Mouse (Mus musculus) liver, adult 2 months (tissue): ENCODE results near the gene Ins2. TPM values are rescaled to one million over a fixed set of nuclear protein-coding genes. Genes with fewer than 3 reads are reported as not detected.

Source experiments
- DNase-seq: peaks from one replicate; pipeline ENCODE4 v3.0.0-alpha.2; 2011; ENCODE audit warnings: low read depth, low spot score; ENCODE audit errors: extremely low read depth
- H3K27ac ChIP-seq: fragments of 200-500 bp; replicated peaks from 2 replicates; pipeline ENCODE4 v1.5.1; 2012; ENCODE audit warnings: low read depth, mild to moderate bottlenecking, control low read depth, inconsistent platforms, low read length; ENCODE audit not compliant: insufficient read depth
- H3K27me3 ChIP-seq: fragments of 200-500 bp; 2 replicates; pipeline ENCODE4 v1.6.1; 2012; ENCODE audit warnings: mild to moderate bottlenecking, moderate library complexity, low read length, inconsistent platforms; ENCODE audit not compliant: control insufficient read depth, insufficient read depth
- H3K36me3 ChIP-seq: fragments of 200-500 bp; 2 replicates; pipeline ENCODE4 v1.6.1; 2012; ENCODE audit warnings: low read length, inconsistent platforms; ENCODE audit not compliant: control insufficient read depth, insufficient read depth
- H3K4me1 ChIP-seq: fragments of 200-500 bp; 2 replicates; pipeline ENCODE4 v1.6.1; 2011; ENCODE audit warnings: low read length; ENCODE audit not compliant: control insufficient read depth, insufficient read depth
- H3K4me3 ChIP-seq: fragments of 200-500 bp; 2 replicates; pipeline ENCODE4 v1.5.1; 2011; ENCODE audit warnings: low read depth, mild to moderate bottlenecking, control low read depth, low read length, moderate library complexity; ENCODE audit not compliant: insufficient read depth
- H3K79me2 ChIP-seq: fragments of 200-500 bp; 2 replicates; pipeline ENCODE4 v1.6.1; 2012; ENCODE audit warnings: inconsistent platforms, mild to moderate bottlenecking, low read length, moderate library complexity; ENCODE audit not compliant: control insufficient read depth, insufficient read depth
- H3K9ac ChIP-seq: fragments of 200-500 bp; 2 replicates; pipeline ENCODE4 v1.6.1; 2012; ENCODE audit warnings: low read depth, mild to moderate bottlenecking, control low read depth, inconsistent platforms, low read length
- CTCF ChIP-seq: fragments of 200-500 bp; IDR thresholded peaks from 2 replicates; pipeline ENCODE4 v1.5.1; 2011; ENCODE audit warnings: low read depth, low read length, control low read depth
- POLR2A ChIP-seq: fragments of 200-500 bp; IDR thresholded peaks from 2 replicates; pipeline ENCODE4 v1.6.1; 2011; ENCODE audit warnings: low read length, control low read depth; ENCODE audit not compliant: insufficient read depth; ENCODE audit errors: extremely low read depth
- WGBS: fragments of 180-500 bp; shearing (Covaris S2); methylation state at CpG from one replicate; pipeline ENCODE4 v1.1.7; 2018; 5-methylcytosine and 5-hydroxymethylcytosine counted together
- polyA plus RNA-seq: library from polyadenylated mRNA; depleted of rRNA; stranded (reverse); fragments of >200 nt; gene quantifications from 2 replicates; pipeline ENCODE4 v1.2.3, GENCODE M21; 2012
- total RNA-seq: library from RNA; depleted of rRNA; stranded (reverse); fragments of >200 nt; gene quantifications from 2 replicates; pipeline ENCODE4 v1.2.3, GENCODE M21; 2014

Gene Ins2
- total and polyA plus RNA-seq, 2 experiments = not detected

DNA sequence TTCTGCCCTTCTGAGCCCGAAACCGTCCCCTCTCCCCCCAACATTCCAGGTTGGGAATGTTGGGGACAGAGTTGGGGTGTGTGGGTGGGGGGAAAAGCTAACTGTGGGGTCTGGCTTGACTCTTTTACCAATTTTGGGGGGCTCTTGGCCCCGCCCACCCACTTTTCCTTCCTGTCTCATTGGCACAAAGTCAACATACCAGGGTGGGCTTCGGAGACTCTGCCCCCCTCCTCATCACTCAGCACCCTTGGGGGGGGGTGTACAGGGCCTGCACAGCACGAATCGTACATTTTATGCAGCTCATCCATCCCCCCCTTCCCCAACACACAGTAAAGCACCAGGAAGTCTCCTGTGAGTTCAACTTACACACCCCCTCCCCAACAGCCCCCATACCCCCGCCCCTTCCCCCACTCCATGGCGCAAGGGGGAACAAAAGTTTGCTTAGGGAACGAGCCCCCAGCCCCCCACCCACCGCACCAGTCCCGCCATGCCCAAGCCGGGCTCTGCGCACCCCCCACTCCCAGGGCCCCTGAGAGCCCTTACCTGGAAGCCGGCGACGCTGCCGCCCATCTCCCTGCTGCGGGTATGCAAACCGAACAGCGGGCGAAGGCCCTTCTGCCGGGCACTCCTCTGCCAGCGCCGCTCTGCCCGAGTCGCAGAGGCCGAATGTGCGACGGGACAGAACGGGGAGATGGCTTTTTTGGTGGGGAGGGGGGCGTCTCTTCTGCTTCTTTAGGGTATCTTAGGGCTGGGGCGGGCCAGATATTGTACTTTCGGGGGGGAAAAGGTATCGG, 85.2 kb downstream of the Ins2 start:
- WGBS = 3% methylated on average over 31 of the region's 34 CpGs
- Histone ChIP-seq H3K9ac (no peak overlapping the region), H3K4me3 (no peak overlapping the region), H3K4me1 (peaks cover 1% of the 10 kb centered on the region; the same call in 1 of the 2 replicates), H3K36me3 (no peaks in the 10 kb centered on the region), H3K27ac (no peak overlapping the region), H3K79me2 (no peaks in the 10 kb centered on the region), H3K27me3 (peaks cover 48% of the 10 kb centered on the region)
- no peak for DNase-seq
- TF ChIP-seq CTCF (no peak), POLR2A (no peak)

GRCm38 (mm10) chr7:142657341-142657791, 85.8 kb downstream of the Ins2 start:
- Histone ChIP-seq H3K4me1 (peaks cover 1% of the 10 kb centered on the region; the same call in 1 of the 2 replicates), H3K79me2 (no peaks in the 10 kb centered on the region), H3K4me3 (no peak overlapping the region), H3K27ac (no peak overlapping the region), H3K36me3 (no peaks in the 10 kb centered on the region), H3K9ac (no peak overlapping the region), H3K27me3 (peaks cover 48% of the 10 kb centered on the region)
- TF ChIP-seq POLR2A = no peak
- no peak for TF ChIP-seq CTCF
- DNase-seq = no peak
- WGBS = 7% methylated on average over 9 of the region's 9 CpGs

DNA sequence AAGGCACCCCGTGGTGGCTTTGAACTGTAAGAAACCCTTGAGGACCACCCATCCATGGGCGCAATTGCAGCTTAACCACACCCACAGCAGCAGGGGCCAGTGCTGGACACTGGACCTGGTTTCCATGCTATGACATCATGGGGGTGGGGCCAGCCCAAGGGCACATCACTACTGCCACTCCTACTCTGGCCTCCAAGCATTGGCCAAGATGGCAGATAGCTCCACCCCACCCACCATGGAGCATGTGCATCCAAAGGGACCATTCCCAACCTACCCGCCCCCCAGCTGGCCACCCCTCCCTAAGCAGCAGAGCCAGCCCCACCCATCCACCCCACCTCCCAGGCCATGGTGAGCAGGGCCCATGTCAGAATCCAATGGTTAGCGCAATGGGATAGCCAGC, 87.1 kb downstream of the Ins2 start:
- Histone ChIP-seq H3K36me3 (no peaks in the 10 kb centered on the region), H3K27me3 (peaks cover 48% of the 10 kb centered on the region), H3K9ac (no peak overlapping the region), H3K27ac (no peak overlapping the region), H3K4me1 (no peaks in the 10 kb centered on the region), H3K4me3 (no peak overlapping the region), H3K79me2 (no peaks in the 10 kb centered on the region)
- no peak for DNase-seq
- WGBS = 44% methylated on average over 4 of the region's 4 CpGs
- TF ChIP-seq POLR2A (no peak), CTCF (no peak)

DNA sequence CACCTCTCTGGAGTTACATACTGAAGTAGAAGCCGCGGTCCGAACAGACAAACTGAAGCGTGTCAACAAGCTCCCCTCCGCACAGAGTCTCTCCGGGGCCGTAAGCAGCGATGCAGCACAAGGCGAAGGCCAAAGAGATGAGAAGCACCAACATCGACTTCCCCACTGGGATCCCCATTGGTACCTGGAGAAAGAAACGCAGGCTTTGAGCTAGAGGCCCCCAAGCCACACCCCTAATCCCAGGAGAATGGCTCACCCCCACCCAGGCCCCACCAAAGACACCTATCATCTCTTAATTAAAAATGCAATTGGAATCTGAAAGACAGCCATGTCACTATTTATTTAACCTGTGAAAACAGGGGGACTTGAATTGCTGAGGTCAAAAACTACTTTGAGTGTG, 87.5 kb downstream of the Ins2 start:
- Histone ChIP-seq H3K4me1 (no peaks in the 10 kb centered on the region), H3K4me3 (no peak overlapping the region), H3K79me2 (no peaks in the 10 kb centered on the region), H3K27me3 (peaks cover 44% of the 10 kb centered on the region), H3K9ac (no peak overlapping the region), H3K36me3 (no peaks in the 10 kb centered on the region), H3K27ac (no peak overlapping the region)
- no peak for DNase-seq
- 27% methylated on average over 11 of the region's 11 CpGs for WGBS
- TF ChIP-seq CTCF (no peak), POLR2A (no peak)

- Histone ChIP-seq H3K27ac (no peak overlapping the region), H3K4me3 (no peak overlapping the region), H3K4me1 (no peaks in the 10 kb centered on the region), H3K36me3 (no peaks in the 10 kb centered on the region), H3K79me2 (no peaks in the 10 kb centered on the region), H3K9ac (no peak overlapping the region), H3K27me3 (peaks cover 34% of the 10 kb centered on the region)
- no peak for DNase-seq
- TF ChIP-seq CTCF (no peak), POLR2A (no peak)
- 34% methylated on average over 18 of the region's 18 CpGs for WGBS
Measured at GRCm38 (mm10) chr7:142653726-142654125, 89.5 kb downstream of the Ins2 start.

- Histone ChIP-seq H3K9ac (no peak overlapping the region), H3K4me3 (no peak overlapping the region), H3K79me2 (no peaks in the 10 kb centered on the region), H3K4me1 (no peaks in the 10 kb centered on the region), H3K36me3 (no peaks in the 10 kb centered on the region), H3K27ac (no peak overlapping the region), H3K27me3 (peaks cover 15% of the 10 kb centered on the region; the same call in 1 of the 2 replicates)
- TF ChIP-seq POLR2A = no peak
- TF ChIP-seq CTCF = no peak
- DNase-seq = no peak
- 81% methylated on average over 6 of the region's 6 CpGs for WGBS
Measured at GRCm38 (mm10) chr7:142646676-142647075, 96.5 kb downstream of the Ins2 start.
